In the genomic region with DNA sequence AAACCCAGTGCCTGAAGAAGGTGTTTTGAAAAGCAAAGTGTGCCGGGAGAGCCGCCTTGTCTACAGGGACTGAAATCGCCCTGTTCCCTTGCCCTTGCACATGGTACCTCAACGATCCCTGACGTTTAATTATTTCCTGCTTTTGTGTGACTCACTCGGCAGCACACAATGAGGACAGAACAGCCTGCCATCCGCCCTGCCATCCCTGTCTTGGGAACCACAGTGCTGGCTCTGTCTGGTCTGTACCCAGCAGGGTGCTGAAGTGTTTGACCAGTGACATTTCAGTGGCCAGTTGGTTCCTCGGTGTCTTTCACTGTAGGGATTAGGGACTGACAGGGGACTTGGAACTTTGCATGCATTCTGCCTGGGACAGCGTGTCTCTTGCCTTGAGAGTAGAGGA, we compare ENCODE assay signal across 10 mouse cellular contexts.
DNase-seq lines count a peak whose midpoint lies in the region; ATAC-seq and TF ChIP-seq lines count a peak whose summit lies in the region.
"Had no signal": no experiment of that assay in that cellular context is flagged by ENCODE, and none has a peak within 500 bp of the region (broad histone marks: within the 10 kb centered on the region; RNA-seq: fewer than 3 reads in every experiment).

No protein-coding gene starts in this region.

- no peaks in the 10 kb centered on the region for H3K36me3 ChIP-seq in heart, embryonic 15.5 days
- H3K36me3 ChIP-seq in heart, adult 2 months (ENCODE audit: control insufficient read depth, insufficient read depth, low read length): no peaks in the 10 kb centered on the region
- H3K36me3 ChIP-seq: embryonic facial prominence, embryonic 12.5 days; liver, embryonic 15.5 days had no signal

- H3K4me1 ChIP-seq in heart, embryonic 15.5 days (replicated peaks): peaks cover 33% of the 10 kb centered on the region
- peaks cover 7% of the 10 kb centered on the region for H3K4me1 ChIP-seq in heart, adult 2 months (ENCODE audit: control insufficient read depth, insufficient read depth, low read length)

- intact Hi-C loops in heart, adult 2 months (cut with DNase I): no loop called here
- intact Hi-C loops in left cerebral cortex, postnatal 10 days (cut with DNase I): no loop called here

- WGBS in heart, embryonic 15.5 days: 31% methylated on average over 9 of the region's 9 CpGs
- 32% methylated on average over 9 of the region's 9 CpGs for WGBS in heart, adult 2 months

- H3K4me3 ChIP-seq in heart, embryonic 15.5 days: no peak overlapping the region
- no peak overlapping the region for H3K4me3 ChIP-seq in heart, adult 2 months
- H3K4me3 ChIP-seq: embryonic facial prominence, embryonic 12.5 days; liver, embryonic 15.5 days had no signal

- TF ChIP-seq EP300 in heart, adult 2 months (IDR thresholded peaks at IDR 0.05; ENCODE audit: insufficient read depth, low read depth, low read length): no peak

- peak overlapping the region; percentile 35; the same call in 1 of the 2 replicates for H3K27ac ChIP-seq in heart, embryonic 15.5 days
- no peak overlapping the region for H3K27ac ChIP-seq in heart, adult 2 months
- H3K27ac ChIP-seq: embryonic facial prominence, embryonic 12.5 days; liver, embryonic 15.5 days had no signal

- DNase-seq in heart, adult 2 months: no peak
- DNase-seq in brain, adult 2 months (ENCODE audit: low read depth, low spot score): peak; percentile 94
- peak; percentile 87 for DNase-seq in cerebellum, adult 9-10 months
- DNase-seq in lung, postnatal 4 days: peak; percentile 19 to 50
- DNase-seq in embryo, embryonic 10.5 days (ENCODE audit: low spot score): no peak
- no peak for DNase-seq in left cerebral cortex, postnatal 10 days (ENCODE audit: extremely low spot score in 1 of 2, low spot score in 2 of 2)

- no peaks in the 10 kb centered on the region for H3K9me3 ChIP-seq in heart, embryonic 15.5 days (replicated peaks)
- H3K9me3 ChIP-seq: embryonic facial prominence, embryonic 12.5 days; liver, embryonic 15.5 days had no signal

- H3K9ac ChIP-seq in heart, embryonic 15.5 days: no peak overlapping the region
- H3K9ac ChIP-seq in heart, adult 2 months (ENCODE audit: low read depth, low read length): no peak overlapping the region
- H3K9ac ChIP-seq: embryonic facial prominence, embryonic 12.5 days; liver, embryonic 15.5 days had no signal

- 0 out of 2 replicates have a peak, but pooled peaks have one; percentile 29 for ATAC-seq in heart, embryonic 15.5 days (replicated peaks; ENCODE audit: insufficient number of reproducible peaks, insufficient read depth, low FRiP score, low read depth)
- ATAC-seq: Patski had no signal

- 0 out of 2 replicates have a peak overlapping the region, but pooled peaks have one; percentile 19 for H3K4me2 ChIP-seq in heart, embryonic 15.5 days
- H3K4me2 ChIP-seq: embryonic facial prominence, embryonic 12.5 days; liver, embryonic 15.5 days had no signal

- TF ChIP-seq CTCF in heart, adult 2 months (IDR thresholded peaks at IDR 0.05): no peak

- TF ChIP-seq POLR2A in heart, adult 2 months (IDR thresholded peaks at IDR 0.05; ENCODE audit: insufficient read depth, low read depth, low read length): no peak

- no peaks in the 10 kb centered on the region for H3K27me3 ChIP-seq in heart, embryonic 15.5 days
- H3K27me3 ChIP-seq in heart, adult 2 months (ENCODE audit: control insufficient read depth, insufficient read depth, low read length): no peaks in the 10 kb centered on the region
- H3K27me3 ChIP-seq: embryonic facial prominence, embryonic 12.5 days; liver, embryonic 15.5 days; Patski had no signal

- no peaks in the 10 kb centered on the region; the same call in 1 of the 2 replicates for H3K79me2 ChIP-seq in heart, adult 2 months (replicated peaks; ENCODE audit: control insufficient read depth, insufficient read depth, low read length)

Comparison
In these comparisons a context has a peak if more than half of its experiments do, and no peak if none do; other contexts are left out.
1. DNase-seq: peak in brain, adult 2 months (single experiment), cerebellum, adult 9-10 months (single experiment) and lung, postnatal 4 days (2 of 2); none in heart, adult 2 months (0 of 2), embryo, embryonic 10.5 days (single experiment) and left cerebral cortex, postnatal 10 days (0 of 2).